Mouse (Mus musculus) liver, adult (tissue): ENCODE measurements around the gene Arhgap6.

Source experiments
- GATA4 ChIP-seq: IDR thresholded peaks from 2 replicates; pipeline ENCODE4 v1.6.1; 2014; ENCODE audit warnings: mild to moderate bottlenecking, low read length; ENCODE audit not compliant: insufficient replicate concordance

Gene Arhgap6

GRCm38 (mm10) chrX:169140467-169140866, 345.6 kb downstream of the Arhgap6 start:
- TF ChIP-seq GATA4, result no peak

- TF ChIP-seq GATA4, result no peak
Measured at GRCm38 (mm10) chrX:169153805-169154204, 358.9 kb downstream of the Arhgap6 start.

GRCm38 (mm10) chrX:169158385-169158784, 363.5 kb downstream of the Arhgap6 start:
- TF ChIP-seq GATA4, result no peak

GRCm38 (mm10) chrX:169170981-169171380, 376.1 kb downstream of the Arhgap6 start:
- no peak for TF ChIP-seq GATA4

GRCm38 (mm10) chrX:169173796-169174195, 378.9 kb downstream of the Arhgap6 start:
- no peak for TF ChIP-seq GATA4

- TF ChIP-seq GATA4, result no peak
Measured at GRCm38 (mm10) chrX:169178634-169179033, 383.7 kb downstream of the Arhgap6 start.

- TF ChIP-seq GATA4, result no peak
Measured at GRCm38 (mm10) chrX:169187100-169187499, 392.2 kb downstream of the Arhgap6 start, which contains the start of gene Amelx. Gene Amelx (minus strand): TSS chrX:169187200.

- TF ChIP-seq GATA4, result no peak
Measured at GRCm38 (mm10) chrX:169210019-169210418, 415.1 kb downstream of the Arhgap6 start.

GRCm38 (mm10) chrX:169220064-169220463, 425.2 kb downstream of the Arhgap6 start:
- no peak for TF ChIP-seq GATA4

GRCm38 (mm10) chrX:169222357-169223062, 427.6 kb downstream of the Arhgap6 start:
- no peak for TF ChIP-seq GATA4

- no peak for TF ChIP-seq GATA4
Measured at GRCm38 (mm10) chrX:169255915-169256314, 461.0 kb downstream of the Arhgap6 start.

- no peak for TF ChIP-seq GATA4
Measured at GRCm38 (mm10) chrX:169256741-169257140, 461.8 kb downstream of the Arhgap6 start.

GRCm38 (mm10) chrX:169261034-169261433, 466.1 kb downstream of the Arhgap6 start:
- no peak for TF ChIP-seq GATA4

GRCm38 (mm10) chrX:169262212-169262611, 467.3 kb downstream of the Arhgap6 start:
- TF ChIP-seq GATA4, result no peak

- no peak for TF ChIP-seq GATA4
Measured at GRCm38 (mm10) chrX:169263433-169264172, 468.7 kb downstream of the Arhgap6 start.

GRCm38 (mm10) chrX:169299579-169299978, 504.7 kb downstream of the Arhgap6 start:
- TF ChIP-seq GATA4, result no peak
